Mouse (Mus musculus) cortical plate, adult 2 months (tissue): ENCODE measurements around the gene Rmnd5b.

ENCODE experiments used
- CTCF ChIP-seq: fragments of 200-500 bp; IDR thresholded peaks from 2 replicates; pipeline ENCODE4 v1.5.1; 2011; ENCODE audit warnings: mild to moderate bottlenecking, control low read depth, low read length; ENCODE audit not compliant: insufficient read depth; ENCODE audit errors: extremely low read depth
- POLR2A ChIP-seq: fragments of 200-500 bp; IDR thresholded peaks from 2 replicates; pipeline ENCODE4 v1.6.1; 2011; ENCODE audit warnings: mild to moderate bottlenecking, low read length, control low read depth; ENCODE audit not compliant: insufficient read depth; ENCODE audit errors: extremely low read depth

DNA sequence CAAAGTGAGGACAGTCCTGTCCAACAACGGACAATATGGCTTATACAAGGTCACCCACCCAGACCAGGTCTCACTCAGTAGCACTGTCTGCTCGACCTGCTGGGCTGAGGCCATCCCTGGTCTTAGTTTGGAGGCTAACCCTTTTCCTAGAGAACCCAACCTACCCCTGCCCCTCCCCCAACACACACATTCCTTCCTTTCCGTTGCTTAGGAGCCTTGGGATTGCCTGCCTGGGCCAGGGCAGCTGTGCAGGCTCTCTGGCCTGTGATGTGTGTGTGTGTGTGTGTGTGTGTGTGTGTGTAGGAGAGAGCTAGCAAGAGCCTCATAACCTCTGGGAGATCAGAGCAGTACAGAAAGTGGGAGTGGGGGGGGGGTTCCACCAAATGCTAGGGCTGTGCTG lies 12.9 kb upstream of the Rmnd5b start:
- TF ChIP-seq POLR2A: no peak
- TF ChIP-seq CTCF: no peak
